Mouse (Mus musculus): Measurements from ENCODE around the gene Ctps2. TPM values are rescaled to one million over a fixed set of nuclear protein-coding genes. Genes with fewer than 3 reads are reported as not detected.

The Ctps2 gene
- 100 to 1,000 TPM; 103 to 122 TPM for total RNA-seq (2023)

DNA sequence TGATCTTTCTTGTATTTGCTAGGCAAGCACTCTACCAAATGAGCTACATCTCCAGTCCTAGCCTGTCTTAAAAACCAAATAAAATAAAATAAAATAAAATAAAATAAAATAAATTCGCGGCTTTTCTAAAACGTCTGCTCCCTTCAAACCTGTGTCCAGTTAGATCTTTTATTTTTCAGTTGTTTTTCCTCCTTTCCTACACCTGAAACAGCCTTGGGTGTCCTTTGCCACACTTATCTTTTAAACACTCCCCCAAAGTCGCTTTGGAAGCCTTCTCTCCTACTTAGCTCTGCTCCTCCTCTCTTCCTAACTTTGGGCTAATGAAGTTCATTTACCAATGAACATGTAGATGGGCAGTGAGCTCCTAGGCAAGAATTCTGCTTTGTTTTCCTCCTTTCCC is at the start of gene Ctps2:
TSS of gene Ctps2 (plus strand) at position 301 of the 400 bp plus-strand sequence.

DNA sequence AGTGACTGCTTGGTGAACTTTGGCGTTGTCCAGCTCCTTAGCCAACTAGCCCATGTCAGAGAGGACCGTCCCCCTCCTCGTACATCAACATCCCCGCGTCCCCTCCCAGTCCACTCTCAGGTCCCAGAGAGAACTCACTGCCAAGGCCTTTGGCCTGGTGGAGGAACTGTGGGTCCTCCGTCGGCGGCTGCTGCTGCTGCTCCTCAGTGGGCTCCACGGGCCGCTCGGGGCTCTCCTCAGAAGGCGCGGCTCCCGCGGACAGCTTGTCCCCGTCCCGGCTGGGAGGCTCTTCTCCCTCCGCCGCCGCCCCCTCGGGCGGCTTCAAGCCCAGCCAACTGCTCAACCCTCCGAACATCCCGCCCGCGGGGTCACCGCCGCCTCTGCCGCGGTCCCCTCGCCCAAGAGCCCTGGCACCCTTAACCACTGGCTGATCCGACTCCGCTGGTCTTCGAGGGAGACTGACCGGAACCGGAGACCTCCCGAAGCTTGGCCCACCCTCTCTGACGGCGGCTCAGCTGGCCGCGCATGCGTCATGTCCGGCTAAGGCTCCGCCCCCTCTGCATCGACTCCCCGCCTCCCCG is 13.0 kb upstream of the Ctps2 start, which contains the start of gene Syap1:
TSS of gene Syap1 (minus strand) at position 517 of the 581 bp plus-strand sequence.

DNA sequence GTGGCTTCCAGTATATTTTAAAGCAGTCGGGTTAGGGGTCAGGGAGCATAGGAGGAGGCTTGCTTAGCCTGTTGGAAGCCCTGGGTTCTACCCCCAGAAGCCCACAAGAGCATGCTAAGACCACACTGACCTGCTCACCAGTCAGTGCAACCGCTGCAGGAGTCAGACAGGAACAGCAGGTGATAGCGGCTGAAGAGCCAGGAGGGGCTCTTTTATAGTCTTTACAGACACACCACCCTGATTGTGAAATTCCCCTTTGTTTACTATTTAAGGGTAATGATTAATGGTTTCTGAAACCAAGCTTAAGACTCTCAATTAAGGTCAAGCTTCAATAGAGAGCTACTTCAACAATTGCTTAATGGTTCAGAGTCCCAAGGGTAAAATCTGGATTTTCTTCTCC is 63.3 kb downstream of the Ctps2 start, which contains the start of gene S100g:
TSS of gene S100g (minus strand) at position 217 of the 400 bp plus-strand sequence.

Other genes with a start within 250 kb of the Ctps2 start
- 10 to 100 TPM; 45.7 to 45.9 TPM for gene Rbbp7, start 140.8 kb upstream of the Ctps2 start, total RNA-seq (2023)
- gene Txlng, start 71.8 kb upstream of the Ctps2 start, total RNA-seq (2023): 10 to 100 TPM; 17.2 to 19.9 TPM
- 10 to 100 TPM; 36.0 to 36.3 TPM for gene Syap1, start 12.8 kb upstream of the Ctps2 start, total RNA-seq (2023)
- not detected for gene S100g, start 63.4 kb downstream of the Ctps2 start, total RNA-seq (2023)

All from monocyte, adult 59 days (primary cell).